Mouse (Mus musculus) lung, postnatal 0 days (tissue): ENCODE measurements around the gene Fam208b.

Experiments used
- CTCF ChIP-seq: IDR thresholded peaks from 2 replicates; pipeline ENCODE4 v1.5.1; 2016; ENCODE audit warnings: antibody characterized with exemption, mild to moderate bottlenecking
- EP300 ChIP-seq: IDR thresholded peaks from 2 replicates; pipeline ENCODE4 v1.6.1; 2016; ENCODE audit warnings: antibody characterized with exemption, mild to moderate bottlenecking, control low read depth

DNA sequence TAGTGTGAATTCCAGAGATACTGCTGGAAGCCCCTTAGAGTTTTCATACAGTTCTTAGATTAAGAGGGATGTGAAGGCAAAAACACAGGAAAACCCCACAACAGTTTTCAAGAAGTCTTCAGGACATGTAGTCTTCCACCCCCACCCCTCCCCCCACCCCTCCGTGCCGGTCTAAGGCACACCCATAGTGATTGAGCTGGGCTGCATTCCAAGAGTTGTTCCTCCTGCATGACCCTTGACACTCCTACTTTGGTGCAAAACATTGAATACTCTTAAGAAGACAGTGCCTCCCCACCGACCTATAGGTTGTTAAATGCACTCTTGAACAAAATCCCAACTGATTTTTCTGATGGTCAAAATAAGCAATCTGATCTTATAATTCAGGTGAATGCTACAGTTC, 17.2 kb upstream of the Fam208b start:
- TF ChIP-seq CTCF (no peak), EP300 (no peak)
